Mouse (Mus musculus) liver, embryonic 14.5 days (tissue): ENCODE data around the gene Arsk. TPM values are rescaled to one million over a fixed set of nuclear protein-coding genes. Genes with fewer than 3 reads are reported as not detected.

Source experiments
- ATAC-seq: fragments of 200-750 bp; cut with Nextera tagmentation; 2 replicates; pipeline ENCODE4 v1.8.0; 2017; ENCODE audit warnings: moderate number of reproducible peaks, mild to moderate bottlenecking, moderate library complexity; ENCODE audit not compliant: insufficient read depth
- DNase-seq, 3 experiments: peaks; one replicate each; pipeline ENCODE4 v3.0.0-alpha.2; 2012 to 2013; ENCODE audit warnings: low read depth in 3 of 3, low spot score in 3 of 3
- H3K27ac ChIP-seq: fragments of 300-500 bp; sonication (generic); 2 replicates; pipeline ENCODE4 v1.5.1; 2014; ENCODE audit warnings: moderate library complexity, mild to moderate bottlenecking, control low read depth, inconsistent platforms
- H3K27me3 ChIP-seq: fragments of 300-500 bp; sonication (generic); 2 replicates; pipeline ENCODE4 v1.6.1; 2014; ENCODE audit warnings: mild to moderate bottlenecking, low read length, moderate library complexity; ENCODE audit not compliant: control insufficient read depth, insufficient read depth
- H3K36me3 ChIP-seq: fragments of 300-500 bp; sonication (generic); replicated peaks from 2 replicates; pipeline ENCODE4 v1.6.1; 2014; ENCODE audit warnings: low read depth; ENCODE audit not compliant: control insufficient read depth, insufficient read depth
- H3K4me1 ChIP-seq, 2 experiments: fragments of 200-500 bp in 1 of 2; fragments of 300-500 bp in 1 of 2; sonication (generic) in 1 of 2; replicated peaks; 2 replicates each; pipeline ENCODE4 v1.6.1; 2012 to 2014; ENCODE audit warnings: antibody characterized with exemption in 1 of 2, inconsistent platforms in 1 of 2, low read length in 1 of 2; ENCODE audit not compliant: control insufficient read depth in 2 of 2, insufficient read depth in 2 of 2
- H3K4me2 ChIP-seq: fragments of 300-500 bp; sonication (generic); 2 replicates; pipeline ENCODE4 v1.6.1; 2014; ENCODE audit warnings: low read depth, mild to moderate bottlenecking, control low read depth, moderate library complexity
- H3K4me3 ChIP-seq, 2 experiments: fragments of 200-500 bp in 1 of 2; fragments of 300-500 bp in 1 of 2; sonication (generic) in 1 of 2; 2 replicates each; pipeline ENCODE4 v1.5.1; 2012 to 2014; ENCODE audit warnings: low read depth in 2 of 2, low read length in 2 of 2, mild to moderate bottlenecking in 2 of 2, control low read depth in 1 of 2, inconsistent platforms in 1 of 2, moderate library complexity in 1 of 2; ENCODE audit not compliant: insufficient read depth in 1 of 2
- H3K9ac ChIP-seq: fragments of 300-500 bp; sonication (generic); replicated peaks from 2 replicates; pipeline ENCODE4 v1.6.1; 2014; ENCODE audit warnings: mild to moderate bottlenecking, control low read depth, moderate library complexity
- H3K9me3 ChIP-seq: fragments of 300-500 bp; sonication (generic); 2 replicates; pipeline ENCODE4 v1.6.1; 2016; ENCODE audit warnings: low read length, mixed read lengths; ENCODE audit not compliant: control insufficient read depth
- CTCF ChIP-seq: IDR thresholded peaks from 2 replicates; pipeline ENCODE4 v1.5.1; 2016; ENCODE audit warnings: antibody characterized with exemption, low read depth, control low read depth
- EP300 ChIP-seq: IDR thresholded peaks from 2 replicates; pipeline ENCODE4 v1.6.1; 2016; ENCODE audit warnings: antibody characterized with exemption, low read depth
- WGBS: fragments of 180-500 bp; shearing (Covaris S2); extraction: QIAGEN DNeasy Blood & Tissue Kit; methylation state at CpG from one replicate; pipeline ENCODE4 v1.1.7; 2014; ENCODE audit not compliant: insufficient replicate concordance; 5-methylcytosine and 5-hydroxymethylcytosine counted together
- polyA plus RNA-seq, 2 experiments: library from polyadenylated mRNA; depleted of rRNA in 1 of 2; stranded (reverse) in 1 of 2; unstranded in 1 of 2; fragments of >200 nt; fragmentation: Nextera tagmentation in 1 of 2; extraction: Ambion mirVana in 1 of 2; gene quantifications; 2 replicates each; pipeline versions ENCODE4 v1.2.1 to v1.2.3; 2012 to 2014

The Arsk gene
- polyA plus RNA-seq, 2 experiments = 1.5 to 3.0 TPM

DNA sequence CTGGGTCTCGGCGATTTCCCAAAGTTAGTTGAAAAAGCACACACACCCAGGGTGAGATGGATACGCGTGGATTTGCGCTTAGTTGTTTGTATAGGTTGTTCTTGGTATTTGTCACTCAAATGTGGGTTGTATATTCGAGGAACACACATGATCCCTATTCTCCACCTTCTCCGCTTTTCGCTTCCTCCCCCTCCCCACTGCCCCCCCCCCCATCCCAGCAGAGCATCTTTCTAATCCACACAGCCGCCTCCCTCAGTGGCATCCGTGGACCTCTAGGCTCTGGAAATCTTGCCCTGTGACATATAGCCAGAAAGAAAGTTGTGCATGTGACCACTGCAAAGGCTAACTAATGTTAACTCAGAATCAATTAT lies 41.6 kb downstream of the Arsk start, which contains the start of gene Gpr150:
TSS of gene Gpr150 (minus strand) at position 101 of the 371 bp plus-strand sequence.
- ATAC-seq (no peak), DNase-seq (no peak)
- Histone ChIP-seq H3K36me3 (no peaks in the 10 kb centered on the region), H3K27me3 (peaks cover 9% of the 10 kb centered on the region), H3K9ac (peak within 1 kb of the TSS; percentile 73), H3K4me2 (peak within 1 kb of the TSS; percentile 94), H3K9me3 (no peaks in the 10 kb centered on the region), H3K27ac (peak within 1 kb of the TSS; percentile 46), H3K4me1 (peaks cover 13% of the 10 kb centered on the region in 2 experiments), H3K4me3 (peak within 1 kb of the TSS; percentile 69 to 75)
- WGBS = 35% methylated on average over 10 of the region's 10 CpGs
- TF ChIP-seq CTCF (no peak), EP300 (no peak)

DNA sequence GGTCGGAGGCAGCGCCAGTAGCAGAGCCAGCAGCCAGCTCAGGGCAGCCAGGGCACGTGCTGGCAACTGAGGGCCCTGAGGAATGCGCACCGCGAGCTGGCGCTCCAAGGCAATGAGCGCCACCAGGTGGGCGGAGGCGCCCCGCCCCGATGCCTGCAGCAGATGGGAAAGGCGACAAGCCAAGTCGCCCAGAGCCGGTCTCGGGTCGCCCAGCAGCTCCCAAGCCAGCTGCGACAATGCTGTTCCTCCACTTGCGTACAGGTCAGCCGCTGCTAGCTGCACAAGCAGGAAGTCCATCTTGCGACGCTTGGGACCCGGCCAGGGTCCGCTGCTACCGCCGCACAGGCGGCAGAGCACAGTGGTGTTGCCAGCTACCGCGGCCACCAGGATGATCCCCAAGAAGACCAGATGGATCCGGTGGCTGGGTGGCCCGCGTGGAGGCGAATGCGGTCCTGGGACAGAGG lies 42.2 kb downstream of the Arsk start:
- Histone ChIP-seq H3K4me1 (peaks cover 13% of the 10 kb centered on the region in 2 experiments), H3K9me3 (no peaks in the 10 kb centered on the region), H3K9ac (peak overlapping the region; percentile 73), H3K27me3 (peaks cover 9% of the 10 kb centered on the region), H3K27ac (peak overlapping the region; percentile 46), H3K4me2 (peak overlapping the region; percentile 94), H3K4me3 (peak overlapping the region; percentile 69 to 75), H3K36me3 (no peaks in the 10 kb centered on the region)
- peak; percentile 82 for ATAC-seq
- under 1% methylated on average over 33 of the region's 34 CpGs for WGBS
- TF ChIP-seq EP300 = no peak
- TF ChIP-seq CTCF = peak; percentile 89
- DNase-seq = peak; percentile 63 to 78 (median 66)

DNA sequence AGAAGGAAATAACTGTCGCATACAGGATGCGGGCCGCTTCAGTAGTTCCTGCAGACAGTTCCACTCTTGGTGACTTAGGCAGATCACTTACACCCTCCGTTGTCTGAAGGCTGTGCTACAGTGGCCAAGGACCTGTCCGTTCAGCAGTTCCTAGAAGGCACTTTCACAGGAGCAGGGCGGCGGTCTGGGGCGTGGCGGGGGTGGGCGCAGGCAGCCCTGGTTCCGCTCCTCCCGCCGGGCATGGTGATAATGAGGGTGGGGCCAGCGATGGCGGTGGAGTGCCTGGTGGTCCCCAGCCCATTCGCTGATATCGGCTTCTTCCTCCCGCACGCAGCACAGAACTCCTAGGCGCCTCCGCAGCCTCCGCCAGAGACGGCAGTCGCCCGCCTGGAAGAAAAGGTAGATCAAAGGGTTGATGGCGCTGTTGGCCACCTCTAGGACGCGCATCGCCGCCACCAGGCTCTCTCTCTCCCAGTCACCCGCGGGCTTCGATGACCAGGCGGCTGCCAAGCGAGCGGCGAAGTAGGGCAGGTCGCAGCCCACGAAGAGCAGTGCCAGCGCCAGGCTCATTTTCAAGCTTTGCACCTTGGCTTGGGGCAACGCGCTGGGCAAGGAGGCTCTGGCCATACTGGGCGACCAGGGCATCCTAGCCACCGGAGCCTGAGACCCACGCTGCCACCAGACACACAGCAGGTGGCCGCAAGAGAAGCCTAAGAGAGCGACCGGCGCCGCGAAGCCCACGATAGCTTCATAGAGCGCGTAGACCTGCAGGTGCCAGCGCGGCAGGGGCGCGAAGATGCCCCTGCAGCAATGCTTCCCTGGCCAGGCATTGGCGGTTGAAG lies 42.8 kb downstream of the Arsk start:
- WGBS = under 1% methylated on average over 57 of the region's 59 CpGs
- Histone ChIP-seq H3K27me3 (peaks cover 9% of the 10 kb centered on the region), H3K9me3 (no peaks in the 10 kb centered on the region), H3K27ac (peak overlapping the region; percentile 51), H3K4me2 (peak overlapping the region; percentile 94), H3K4me1 (peaks cover 13% of the 10 kb centered on the region in 2 experiments), H3K36me3 (no peaks in the 10 kb centered on the region), H3K9ac (peak overlapping the region; percentile 73), H3K4me3 (peak overlapping the region; percentile 69 to 75)
- ATAC-seq = peak; percentile 89
- peak; percentile 65 to 76 (median 69) for DNase-seq
- TF ChIP-seq EP300 (no peak), CTCF (no peak)

DNA sequence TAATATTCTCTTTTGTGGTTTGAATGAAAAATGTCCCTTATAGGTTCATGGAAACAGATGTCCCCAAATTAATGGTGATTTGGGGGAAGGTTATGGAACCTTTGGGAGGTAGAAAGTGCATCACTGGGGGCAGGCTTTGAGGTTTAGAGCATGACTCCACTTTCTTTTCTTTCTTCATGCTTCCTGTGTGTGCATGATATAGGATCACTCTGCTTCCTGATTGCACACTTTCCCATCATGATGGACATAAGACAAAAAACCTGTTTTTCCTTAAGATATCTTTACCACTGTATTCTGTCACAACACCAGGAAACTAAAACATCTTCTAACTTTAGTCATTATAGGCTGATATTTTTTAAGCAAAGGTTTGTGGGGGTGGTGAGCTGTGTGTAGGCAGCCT lies 53.5 kb downstream of the Arsk start:
- no peak for TF ChIP-seq EP300
- TF ChIP-seq CTCF = no peak
- DNase-seq = no peak
- Histone ChIP-seq H3K27ac (no peak overlapping the region), H3K4me1 (peaks cover 0 to 3% of the 10 kb centered on the region in 2 experiments; a peak in 2 of 4 replicates), H3K36me3 (no peaks in the 10 kb centered on the region), H3K4me3 (no peak overlapping the region), H3K4me2 (no peak overlapping the region), H3K9me3 (no peaks in the 10 kb centered on the region), H3K9ac (no peak overlapping the region), H3K27me3 (no peaks in the 10 kb centered on the region)
- ATAC-seq = no peak

DNA sequence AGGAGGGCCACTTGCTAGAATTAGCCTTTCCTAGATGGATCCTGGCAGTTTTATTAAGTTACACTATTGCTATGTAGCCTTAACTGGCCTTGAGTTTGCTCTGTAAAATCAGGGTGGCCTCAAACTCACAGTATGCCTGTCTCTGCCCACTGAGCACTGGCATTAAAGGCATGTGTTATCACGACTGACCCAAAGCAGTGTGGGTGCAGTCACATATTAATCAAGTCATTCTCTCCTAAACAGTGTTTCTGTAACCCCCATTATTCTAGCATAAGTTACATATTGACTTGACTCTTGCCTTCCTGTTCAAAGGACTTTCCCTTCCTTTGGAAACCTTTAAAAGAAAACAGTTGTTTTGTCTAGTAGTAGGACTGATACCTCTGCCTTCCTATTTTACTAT lies 56.0 kb downstream of the Arsk start:
- Histone ChIP-seq H3K36me3 (no peaks in the 10 kb centered on the region), H3K4me2 (no peak overlapping the region), H3K9ac (no peak overlapping the region), H3K9me3 (no peaks in the 10 kb centered on the region), H3K27me3 (no peaks in the 10 kb centered on the region), H3K4me3 (no peak overlapping the region), H3K4me1 (no peaks in the 10 kb centered on the region), H3K27ac (no peak overlapping the region)
- no peak for DNase-seq
- ATAC-seq = no peak
- TF ChIP-seq EP300 (no peak), CTCF (no peak)
- WGBS = 32% methylated on average over 1 of the region's 1 CpGs
